Mouse (Mus musculus) lung, embryonic 15.5 days (tissue): Measurements from ENCODE around the gene Ppp1r10. TPM values are rescaled to one million over a fixed set of nuclear protein-coding genes. Genes with fewer than 3 reads are reported as not detected.

Experiments
- ATAC-seq: fragments of 200-750 bp; cut with Nextera tagmentation; 2 replicates; pipeline ENCODE4 v1.8.0; 2017; ENCODE audit warnings: moderate number of reproducible peaks, borderline replicate concordance; ENCODE audit not compliant: low FRiP score, low TSS enrichment; ENCODE audit errors: extremely low read depth
- H3K27ac ChIP-seq: fragments of 300-500 bp; sonication (generic); 2 replicates; pipeline ENCODE4 v1.5.1; 2015; ENCODE audit warnings: moderate library complexity, mild to moderate bottlenecking, inconsistent platforms
- H3K27me3 ChIP-seq: fragments of 300-500 bp; sonication (generic); 2 replicates; pipeline ENCODE4 v1.6.1; 2015; ENCODE audit warnings: inconsistent platforms
- H3K36me3 ChIP-seq: fragments of 300-500 bp; sonication (generic); 2 replicates; pipeline ENCODE4 v1.6.1; 2015; ENCODE audit warnings: inconsistent platforms
- H3K4me1 ChIP-seq: fragments of 300-500 bp; sonication (generic); 2 replicates; pipeline ENCODE4 v1.6.1; 2015; ENCODE audit warnings: inconsistent platforms
- H3K4me2 ChIP-seq: fragments of 300-500 bp; sonication (generic); 2 replicates; pipeline ENCODE4 v1.6.1; 2015; ENCODE audit warnings: inconsistent platforms, mild to moderate bottlenecking, moderate library complexity
- H3K4me3 ChIP-seq: fragments of 300-500 bp; sonication (generic); 2 replicates; pipeline ENCODE4 v1.5.1; 2015; ENCODE audit warnings: mild to moderate bottlenecking, inconsistent platforms
- H3K9ac ChIP-seq: fragments of 300-500 bp; sonication (generic); 2 replicates; pipeline ENCODE4 v1.6.1; 2015; ENCODE audit warnings: inconsistent platforms
- H3K9me3 ChIP-seq: fragments of 300-500 bp; sonication (generic); 2 replicates; pipeline ENCODE4 v1.6.1; 2016; ENCODE audit warnings: inconsistent platforms
- WGBS: fragments of 180-500 bp; shearing (Covaris S2); methylation state at CpG from one replicate; pipeline ENCODE4 v1.1.7; 2015; 5-methylcytosine and 5-hydroxymethylcytosine counted together
- microRNA counts: library from miRNA; unstranded; fragments of <30 nt; microRNA quantifications from one replicate; lab custom pipeline; 2016
- microRNA-seq: library from miRNA; unstranded; fragments of <30 nt; microRNA quantifications from one replicate; pipeline ENCODE4, GENCODE M21; 2016
- polyA plus RNA-seq: library from polyadenylated mRNA; unstranded; fragments of >200 nt; fragmentation: Nextera tagmentation; extraction: Ambion mirVana; gene quantifications from 2 replicates; pipeline ENCODE4 v1.2.1, GENCODE M21; 2015

Ppp1r10 gene
- polyA plus RNA-seq, 1 experiment from 2014 or later = 38.2 TPM

DNA sequence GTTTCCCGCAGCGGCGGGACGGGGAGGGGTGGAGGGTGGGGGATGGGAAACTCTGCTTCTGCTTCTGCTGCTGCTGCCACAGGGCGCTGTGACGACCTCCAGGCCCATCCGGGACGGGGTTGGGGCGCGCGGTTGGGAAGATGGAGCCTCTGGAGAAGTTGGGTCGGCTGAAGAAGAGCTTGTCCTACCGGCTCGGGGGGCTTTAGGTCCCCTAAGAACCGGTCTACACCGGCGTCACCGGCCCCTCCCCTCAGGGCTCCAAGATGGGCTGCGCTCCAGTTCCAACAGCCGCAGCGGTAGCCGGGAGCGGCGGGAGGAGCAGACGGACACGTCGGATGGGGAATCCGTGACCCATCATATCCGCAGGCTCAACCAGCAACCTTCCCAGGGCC lies 64.1 kb downstream of the Ppp1r10 start:
- H3K9me3 ChIP-seq = no peaks in the 10 kb centered on the region
- peaks cover 18% of the 10 kb centered on the region for H3K4me1 ChIP-seq
- under 1% methylated on average over 27 of the region's 29 CpGs for WGBS
- peaks cover 35% of the 10 kb centered on the region for H3K36me3 ChIP-seq
- peak overlapping the region; percentile 98 for H3K27ac ChIP-seq
- H3K27me3 ChIP-seq = no peaks in the 10 kb centered on the region
- peak; percentile 37; the same call in 1 of the 2 replicates for ATAC-seq
- peak overlapping the region; percentile 80 for H3K9ac ChIP-seq
- peak overlapping the region; percentile 90 for H3K4me3 ChIP-seq
- peak overlapping the region; percentile 78 for H3K4me2 ChIP-seq

DNA sequence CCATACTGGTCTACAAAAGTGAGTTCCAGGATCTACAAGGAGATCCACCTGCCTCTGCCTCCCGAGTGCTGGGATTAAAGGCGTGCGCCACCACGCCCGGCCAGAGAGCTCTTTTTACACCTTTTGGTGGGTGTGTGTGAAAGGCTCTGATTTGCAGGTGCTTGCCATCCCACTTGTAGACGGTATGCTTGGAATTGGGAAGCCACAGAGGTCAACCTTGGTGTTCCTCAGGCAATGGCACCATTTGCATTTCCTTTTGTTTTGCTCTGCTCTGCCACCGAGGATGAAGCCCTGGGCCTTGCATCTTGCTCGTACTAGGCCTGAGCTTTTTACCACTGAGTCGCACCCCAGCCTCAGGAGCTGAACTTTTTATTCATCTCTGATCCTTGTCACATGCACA lies 65.5 kb downstream of the Ppp1r10 start:
- H3K4me3 ChIP-seq = no peak overlapping the region
- H3K9me3 ChIP-seq = no peaks in the 10 kb centered on the region
- WGBS = 93% methylated on average over 9 of the region's 9 CpGs
- no peak overlapping the region for H3K9ac ChIP-seq
- no peaks in the 10 kb centered on the region for H3K27me3 ChIP-seq
- H3K27ac ChIP-seq = no peak overlapping the region
- ATAC-seq = no peak
- peaks cover 18% of the 10 kb centered on the region for H3K4me1 ChIP-seq
- H3K36me3 ChIP-seq = peaks cover 40% of the 10 kb centered on the region
- no peak overlapping the region for H3K4me2 ChIP-seq

MicroRNA genes within 50 kb of the gene (microRNA counts, 519-probe panel; counts per million panel counts)
- 19.7 counts per million for microRNA mmu-miR-1894-3p (lab: Ali Mortazavi, UCI)
- microRNA mmu-miR-1894-5p (lab: Ali Mortazavi, UCI) = 2,137 counts per million, percentile 23 among the panel's probes with 10 or more counts
- 2,183 counts per million, percentile 27 among the panel's probes with 10 or more counts for microRNA mmu-miR-877 (lab: Ali Mortazavi, UCI)

Small RNA genes lying within 50 kb of the gene (microRNA-seq; reads per million reads assigned to microRNA genes)
- gene Gm28033 (not detected), gene Mir1894 (not detected), gene Mir877 (51.0 reads per million, percentile 46 among the genes with 10 or more reads in this experiment)

Other genes with a start within 250 kb of the Ppp1r10 start
- gene Vars2, start 248.8 kb upstream of the Ppp1r10 start, polyA plus RNA-seq = 20.7 and 22.4 TPM in 2 replicates
- gene Gtf2h4, start 242.7 kb upstream of the Ppp1r10 start, polyA plus RNA-seq = 48.8 and 49.9 TPM in 2 replicates
- gene Ddr1, start 211.8 kb upstream of the Ppp1r10 start, polyA plus RNA-seq = 46.8 and 51.9 TPM in 2 replicates
- 17.9 and 21.0 TPM in 2 replicates for gene Ier3, start 94.8 kb upstream of the Ppp1r10 start, polyA plus RNA-seq
- 50.1 and 54.4 TPM in 2 replicates for gene Flot1, start 93.2 kb upstream of the Ppp1r10 start, polyA plus RNA-seq
- 1,042 and 1,079 TPM in 2 replicates for gene Tubb5, start 78.1 kb upstream of the Ppp1r10 start, polyA plus RNA-seq
- 24.1 and 24.7 TPM in 2 replicates for gene Mdc1, start 74.9 kb upstream of the Ppp1r10 start, polyA plus RNA-seq
- 71.0 and 73.3 TPM in 2 replicates for gene Nrm, start 55.1 kb upstream of the Ppp1r10 start, polyA plus RNA-seq
- gene Ppp1r18, start 50.8 kb upstream of the Ppp1r10 start, polyA plus RNA-seq = 21.3 and 23.4 TPM in 2 replicates
- 42.0 and 42.1 TPM in 2 replicates for gene Dhx16, start 36.6 kb upstream of the Ppp1r10 start, polyA plus RNA-seq
- gene 2310061I04Rik, start 19.0 kb upstream of the Ppp1r10 start, polyA plus RNA-seq = 20.5 and 21.2 TPM in 2 replicates
- gene Atat1, start 6.4 kb upstream of the Ppp1r10 start, polyA plus RNA-seq = 58.3 and 63.6 TPM in 2 replicates
- 73.9 and 77.5 TPM in 2 replicates for gene Mrps18b, start within 50 bp of the Ppp1r10 start, polyA plus RNA-seq
- 71.6 and 87.8 TPM in 2 replicates for gene Abcf1, start 53.3 kb downstream of the Ppp1r10 start, polyA plus RNA-seq
- gene Gnl1, start 63.4 kb downstream of the Ppp1r10 start, polyA plus RNA-seq = 49.4 and 50.3 TPM in 2 replicates
- 29.3 and 32.4 TPM in 2 replicates for gene Prr3, start 63.8 kb downstream of the Ppp1r10 start, polyA plus RNA-seq
- gene H2-T24, start 104.1 kb downstream of the Ppp1r10 start, polyA plus RNA-seq = 2.2 and 3.2 TPM in 2 replicates
- 6.1 and 8.4 TPM in 2 replicates for gene H2-T23, start 116.4 kb downstream of the Ppp1r10 start, polyA plus RNA-seq
- gene H2-T22, start 126.3 kb downstream of the Ppp1r10 start, polyA plus RNA-seq = 16.1 and 18.4 TPM in 2 replicates
- gene Gm6034, start 126.5 kb downstream of the Ppp1r10 start, polyA plus RNA-seq = not detected in 2 replicates
- not detected in 2 replicates for gene Gm11127, start 141.9 kb downstream of the Ppp1r10 start, polyA plus RNA-seq
- not detected in 2 replicates for gene Gm19684, start 205.2 kb downstream of the Ppp1r10 start, polyA plus RNA-seq
- 0.19 TPM in 1 of 2 replicates, not detected in the other for gene Gm7030, start 213.0 kb downstream of the Ppp1r10 start, polyA plus RNA-seq